Mouse (Mus musculus): ENCODE results near the gene Gm527. TPM values are rescaled to one million over a fixed set of nuclear protein-coding genes. Genes with fewer than 3 reads are reported as not detected.

Gene Gm527
- total and polyA plus RNA-seq, 2 experiments from 2014 or later: 2.3 to 19.3 TPM

DNA sequence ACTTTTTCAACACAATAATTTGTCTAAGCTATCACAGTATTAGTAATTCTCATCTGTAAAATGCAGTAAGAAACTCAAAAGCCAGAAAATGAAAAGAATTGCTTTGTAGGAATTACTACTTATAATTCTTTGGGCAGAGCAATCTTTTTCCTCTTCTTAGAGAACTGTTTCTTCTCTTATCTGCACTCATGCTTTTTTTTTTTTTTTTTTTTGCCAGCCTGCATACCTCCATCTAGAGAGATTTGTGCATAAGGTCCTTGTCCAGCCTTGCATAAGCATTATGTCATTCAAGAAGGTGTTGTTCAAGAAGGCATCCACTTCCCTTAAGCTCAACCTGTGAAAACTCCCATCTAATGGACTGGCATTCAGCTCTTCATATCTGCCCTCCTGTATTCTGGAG is 971 bp upstream of the Gm527 start:
- Histone ChIP-seq H3K36me3 (ENCODE audit: insufficient read depth, low read length) (no peaks in the 10 kb centered on the region), H3K4me3 (ENCODE audit: low read length) (no peak overlapping the region), H3K9me3 (ENCODE audit: low read length) (no peaks in the 10 kb centered on the region), H3K4me2 (ENCODE audit: low read depth, low read length) (no peak overlapping the region), H3K9ac (replicated peaks; ENCODE audit: low read length) (no peak overlapping the region), H3K27ac (no peak overlapping the region), H3K4me1 (ENCODE audit: insufficient read depth, low read length) (no peaks in the 10 kb centered on the region), H3K27me3 (ENCODE audit: insufficient read depth, low read length) (no peaks in the 10 kb centered on the region)
- no peak for TF ChIP-seq CTCF (IDR thresholded peaks at IDR 0.05; ENCODE audit: low read depth)
- no peak for DNase-seq (ENCODE audit: low spot score)
- no peak for ATAC-seq

DNA sequence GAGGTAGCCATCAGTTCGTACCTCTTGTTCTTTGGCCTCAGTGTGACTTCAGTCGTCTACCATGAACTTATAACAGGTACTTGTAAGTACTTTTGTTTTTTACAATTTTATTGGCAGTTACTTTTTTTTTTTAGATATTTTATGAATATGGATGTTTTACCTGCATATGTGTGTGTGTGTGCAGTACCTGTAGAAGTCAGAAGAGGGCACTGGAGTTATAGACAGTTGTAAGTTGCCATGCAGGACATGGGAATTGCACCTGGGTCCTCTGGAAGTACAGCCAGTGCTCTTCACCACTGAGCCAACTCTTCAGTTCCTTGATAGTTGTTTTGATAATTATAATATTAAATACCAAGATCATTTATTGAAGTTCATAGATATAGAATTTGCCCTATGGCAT is 19.8 kb downstream of the Gm527 start:
- DNase-seq (ENCODE audit: low spot score) (no peak), ATAC-seq (no peak)
- Histone ChIP-seq H3K4me2 (ENCODE audit: low read depth, low read length) (no peak overlapping the region), H3K9me3 (ENCODE audit: low read length) (no peaks in the 10 kb centered on the region), H3K36me3 (ENCODE audit: insufficient read depth, low read length) (no peaks in the 10 kb centered on the region), H3K27me3 (ENCODE audit: insufficient read depth, low read length) (no peaks in the 10 kb centered on the region), H3K4me3 (ENCODE audit: low read length) (no peak overlapping the region), H3K4me1 (ENCODE audit: insufficient read depth, low read length) (no peaks in the 10 kb centered on the region), H3K27ac (no peak overlapping the region), H3K9ac (replicated peaks; ENCODE audit: low read length) (no peak overlapping the region)
- 89% methylated on average over 2 of the region's 2 CpGs for WGBS
- TF ChIP-seq CTCF (IDR thresholded peaks at IDR 0.05; ENCODE audit: low read depth): peak; percentile 30; the same call in 1 of the 2 replicates

DNA sequence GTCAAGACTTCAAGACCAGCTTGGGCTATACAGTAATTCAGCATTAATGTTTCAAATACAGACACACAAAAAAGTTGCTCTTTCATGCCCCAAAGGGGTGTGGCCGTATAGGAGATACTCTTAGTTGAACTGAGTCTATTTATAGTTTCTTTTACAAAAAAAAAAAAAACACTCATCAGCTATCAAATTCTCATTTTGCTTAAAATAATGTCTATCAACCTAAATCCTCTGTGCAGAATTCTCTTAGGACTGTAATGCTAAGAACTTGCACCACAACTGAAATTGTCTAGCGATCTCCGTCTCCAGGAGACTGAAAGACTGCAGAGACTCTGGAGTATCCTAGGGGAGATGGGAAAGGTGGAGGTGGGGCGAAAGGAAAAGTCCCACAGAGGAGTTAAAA is 46.9 kb downstream of the Gm527 start:
- TF ChIP-seq CTCF (IDR thresholded peaks at IDR 0.05; ENCODE audit: low read depth): no peak

DNA sequence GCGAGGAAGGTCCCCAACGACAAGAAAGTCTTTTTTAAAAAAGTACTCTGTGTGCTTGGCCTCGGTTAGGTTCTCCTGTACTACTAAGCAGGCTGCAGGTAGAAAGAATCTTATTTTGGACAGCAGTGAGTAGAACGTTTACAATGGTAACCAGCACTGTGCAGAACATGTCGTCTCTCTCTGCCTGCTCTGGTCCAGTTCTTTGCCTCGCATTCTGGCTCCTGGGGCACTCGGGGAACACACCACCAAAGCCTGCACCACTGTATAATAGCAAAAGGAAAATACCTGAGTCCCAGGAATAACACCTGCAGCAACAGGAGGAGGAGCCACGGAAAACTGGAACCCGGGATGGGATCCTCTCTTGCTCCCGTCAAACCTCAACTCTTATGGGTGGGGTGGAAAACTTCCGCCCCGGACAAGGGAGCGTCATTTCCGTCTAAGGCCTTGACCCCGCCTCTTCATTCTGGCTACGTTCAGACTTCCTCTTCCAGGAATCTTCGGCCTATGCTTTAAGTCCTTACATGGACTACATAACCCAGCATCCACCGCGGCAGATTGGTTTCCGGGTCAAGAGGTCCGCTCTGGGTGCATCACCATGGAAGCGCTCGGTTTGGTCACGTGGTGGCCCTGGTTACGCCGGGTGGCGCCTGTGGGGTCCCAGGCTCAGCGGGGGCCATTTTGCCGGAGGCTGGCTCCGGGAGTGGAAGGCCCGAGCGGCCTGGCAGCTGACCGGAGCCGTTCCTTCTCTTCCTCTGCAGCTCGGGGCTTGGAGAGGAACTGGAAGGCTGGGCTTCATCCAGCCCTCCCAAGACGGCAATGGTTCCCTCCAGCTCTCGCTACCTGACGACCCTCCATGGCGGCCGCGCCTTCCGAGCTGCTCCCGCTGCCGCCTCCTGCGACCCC is 47.7 kb downstream of the Gm527 start, which contains the start of the genes Klhl28 and Togaram1:
TSS of gene Klhl28 (minus strand) at position 411 of the 903 bp plus-strand sequence.
TSS of gene Togaram1 (plus strand) at position 681 of the 903 bp plus-strand sequence.
- Histone ChIP-seq H3K27me3 (ENCODE audit: insufficient read depth, low read length) (no peaks in the 10 kb centered on the region), H3K9me3 (ENCODE audit: low read length) (no peaks in the 10 kb centered on the region), H3K4me1 (ENCODE audit: insufficient read depth, low read length) (peaks cover 19% of the 10 kb centered on the region; the same call in 1 of the 2 replicates), H3K27ac (peak within 1 kb of the TSS; percentile 95), H3K36me3 (ENCODE audit: insufficient read depth, low read length) (no peaks in the 10 kb centered on the region), H3K4me3 (ENCODE audit: low read length) (peak within 1 kb of the TSS; percentile 98), H3K9ac (replicated peaks; ENCODE audit: low read length) (peak within 1 kb of the TSS; percentile 93), H3K4me2 (ENCODE audit: low read depth, low read length) (peak within 1 kb of the TSS; percentile 97)
- WGBS: under 1% methylated on average over 45 of the region's 45 CpGs
- TF ChIP-seq CTCF (IDR thresholded peaks at IDR 0.05; ENCODE audit: low read depth): no peak
- ATAC-seq (peak; percentile 99), DNase-seq (ENCODE audit: low spot score) (peak; percentile 100)

More for the DNA sequence above, 46.9 kb downstream of the Gm527 start:
- ATAC-seq (no peak), DNase-seq (ENCODE audit: low spot score) (no peak)
- Histone ChIP-seq H3K9ac (replicated peaks; ENCODE audit: low read length) (peak overlapping the region; percentile 57), H3K36me3 (ENCODE audit: insufficient read depth, low read length) (no peaks in the 10 kb centered on the region), H3K9me3 (ENCODE audit: low read length) (no peaks in the 10 kb centered on the region), H3K4me2 (ENCODE audit: low read depth, low read length) (peak overlapping the region; percentile 97), H3K27ac (peak overlapping the region; percentile 73; the same call in 1 of the 2 replicates), H3K4me1 (ENCODE audit: insufficient read depth, low read length) (peaks cover 15% of the 10 kb centered on the region; the same call in 1 of the 2 replicates), H3K4me3 (ENCODE audit: low read length) (peak overlapping the region; percentile 98), H3K27me3 (ENCODE audit: insufficient read depth, low read length) (no peaks in the 10 kb centered on the region)
- WGBS: 23% methylated on average over 4 of the region's 4 CpGs

DNA sequence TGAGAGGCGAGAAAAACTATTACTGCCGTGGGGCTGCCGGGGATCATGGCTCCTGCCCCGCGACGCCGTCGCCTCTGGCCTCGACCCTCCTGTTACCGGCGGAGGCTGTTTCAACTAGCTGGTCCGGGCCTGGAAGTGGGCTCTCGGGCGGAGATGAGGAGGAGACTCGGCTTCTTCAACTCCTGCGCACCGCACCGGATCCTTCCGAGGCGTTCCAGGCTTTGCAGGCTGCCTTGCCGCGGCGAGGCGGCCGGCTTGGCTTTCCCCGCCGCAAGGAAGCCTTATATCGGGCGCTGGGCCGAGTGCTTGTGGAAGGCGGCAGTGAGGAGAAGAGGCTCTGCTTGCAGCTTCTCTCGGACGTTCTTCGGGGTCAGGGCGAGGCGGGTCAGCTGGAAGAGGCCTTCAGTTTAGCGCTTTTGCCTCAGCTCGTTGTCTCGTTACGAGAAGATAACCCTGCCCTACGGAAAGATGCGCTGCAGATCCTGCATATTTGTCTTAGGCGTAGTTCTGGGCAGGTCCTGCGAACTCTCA is 48.5 kb downstream of the Gm527 start:
- peak overlapping the region; percentile 98 for H3K4me3 ChIP-seq (ENCODE audit: low read length)
- H3K9me3 ChIP-seq (ENCODE audit: low read length): no peaks in the 10 kb centered on the region
- peak overlapping the region; percentile 94 for H3K4me2 ChIP-seq (ENCODE audit: low read depth, low read length)
- TF ChIP-seq CTCF (IDR thresholded peaks at IDR 0.05; ENCODE audit: low read depth): no peak
- peaks cover 22% of the 10 kb centered on the region; the same call in 1 of the 2 replicates for H3K4me1 ChIP-seq (ENCODE audit: insufficient read depth, low read length)
- peak overlapping the region; percentile 93 for H3K9ac ChIP-seq (replicated peaks; ENCODE audit: low read length)
- H3K27me3 ChIP-seq (ENCODE audit: insufficient read depth, low read length): no peaks in the 10 kb centered on the region
- ATAC-seq: peak; percentile 34
- DNase-seq (ENCODE audit: low spot score): peak; percentile 64
- under 1% methylated on average over 44 of the region's 44 CpGs for WGBS
- peak overlapping the region; percentile 95 for H3K27ac ChIP-seq
- no peaks in the 10 kb centered on the region for H3K36me3 ChIP-seq (ENCODE audit: insufficient read depth, low read length)

DNA sequence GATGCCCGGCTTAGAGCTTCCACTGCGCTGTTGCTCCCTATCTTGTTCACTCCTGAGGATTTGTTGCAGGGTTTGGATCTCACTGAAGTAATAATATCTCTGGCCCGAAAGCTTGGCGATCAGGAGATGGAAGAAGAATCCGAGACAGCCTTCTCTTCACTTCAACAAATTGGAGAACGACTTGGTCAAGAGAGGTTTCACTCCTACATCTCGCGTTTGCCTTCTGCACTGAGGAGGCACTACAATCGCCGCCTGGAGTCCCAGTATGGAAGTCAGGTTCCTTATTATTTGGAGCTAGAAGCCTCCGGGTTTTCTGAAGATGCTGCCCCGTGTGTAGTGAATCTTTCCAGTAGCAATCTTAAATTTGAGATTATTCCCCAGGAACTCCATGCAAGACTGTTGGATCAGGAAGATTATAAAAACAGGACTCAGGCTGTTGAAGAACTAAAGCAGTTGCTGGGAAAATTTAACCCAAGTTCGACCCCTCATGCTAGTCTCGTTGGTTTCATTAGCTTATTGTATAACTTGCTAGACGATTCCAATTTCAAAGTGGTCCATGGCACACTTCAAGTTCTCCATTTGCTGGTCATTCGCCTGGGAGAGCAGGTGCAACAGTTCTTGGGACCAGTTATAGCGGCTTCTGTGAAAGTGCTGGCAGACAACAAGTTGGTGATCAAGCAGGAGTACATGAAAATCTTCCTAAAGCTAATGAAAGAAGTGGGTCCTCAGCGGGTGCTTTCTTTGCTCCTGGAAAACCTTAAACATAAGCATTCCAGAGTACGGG is 49.1 kb downstream of the Gm527 start:
- Histone ChIP-seq H3K27me3 (ENCODE audit: insufficient read depth, low read length) (no peaks in the 10 kb centered on the region), H3K4me3 (ENCODE audit: low read length) (peak overlapping the region; percentile 98), H3K9me3 (ENCODE audit: low read length) (no peaks in the 10 kb centered on the region), H3K36me3 (ENCODE audit: insufficient read depth, low read length) (no peaks in the 10 kb centered on the region), H3K27ac (peak overlapping the region; percentile 95; the same call in 1 of the 2 replicates), H3K4me1 (ENCODE audit: insufficient read depth, low read length) (peaks cover 27% of the 10 kb centered on the region; the same call in 1 of the 2 replicates), H3K4me2 (ENCODE audit: low read depth, low read length) (peak overlapping the region; percentile 94), H3K9ac (replicated peaks; ENCODE audit: low read length) (peak overlapping the region; percentile 93)
- ATAC-seq (no peak), DNase-seq (ENCODE audit: low spot score) (no peak)
- WGBS: 3% methylated on average over 19 of the region's 19 CpGs
- TF ChIP-seq CTCF (IDR thresholded peaks at IDR 0.05; ENCODE audit: low read depth): no peak
